Mouse (Mus musculus) C2C12 (cell line): ENCODE measurements around the gene Sp6. TPM values are rescaled to one million over a fixed set of nuclear protein-coding genes. Genes with fewer than 3 reads are reported as not detected.

Experiments used
- H3K27me3 ChIP-seq: one replicate; pipeline ENCODE4 v1.6.1; 2011; ENCODE audit not compliant: control insufficient read depth, insufficient read depth, insufficient read length
- H3K36me3 ChIP-seq: one replicate; pipeline ENCODE4 v1.6.1; 2011; ENCODE audit not compliant: control insufficient read depth, insufficient read depth
- H3K4me3 ChIP-seq: one replicate; pipeline ENCODE4 v1.5.1; 2011; ENCODE audit warnings: mild to moderate bottlenecking, control low read depth; ENCODE audit not compliant: poor library complexity, insufficient read depth, severe bottlenecking
- H3K79me2 ChIP-seq: one replicate; pipeline ENCODE4 v1.6.1; 2011; ENCODE audit not compliant: control insufficient read depth, insufficient read depth
- H3K79me3 ChIP-seq: one replicate; pipeline ENCODE4 v1.6.1; 2011; ENCODE audit warnings: low read depth, control low read depth
- H3ac ChIP-seq: one replicate; pipeline ENCODE3; 2011; ENCODE audit warnings: low read depth; ENCODE audit not compliant: control insufficient read depth, insufficient read length
- CEBPB ChIP-seq: IDR thresholded peaks from one replicate; pipeline ENCODE4 v1.6.1; 2011; ENCODE audit warnings: low read depth, mild to moderate bottlenecking, control low read depth, moderate library complexity
- CTCF ChIP-seq: IDR thresholded peaks from one replicate; pipeline ENCODE4 v1.5.1; 2011; ENCODE audit not compliant: control insufficient read depth, insufficient read depth, insufficient read length
- FOSL1 ChIP-seq: IDR thresholded peaks from one replicate; pipeline ENCODE4 v1.8.0; 2011; ENCODE audit warnings: mild to moderate bottlenecking, low read length; ENCODE audit not compliant: poor library complexity, insufficient read depth, severe bottlenecking
- MAX ChIP-seq: IDR thresholded peaks from one replicate; pipeline ENCODE4 v1.6.1; 2011; ENCODE audit warnings: mild to moderate bottlenecking, control low read depth
- MYOD1 ChIP-seq: IDR thresholded peaks from one replicate; pipeline ENCODE4 v1.6.1; 2011; ENCODE audit warnings: low read depth; ENCODE audit not compliant: control insufficient read depth, insufficient read length
- MYOG ChIP-seq: IDR thresholded peaks from one replicate; pipeline ENCODE4 v1.6.1; 2011; ENCODE audit not compliant: control insufficient read depth, insufficient read length; ENCODE audit errors: extremely low read depth
- USF1 ChIP-seq: IDR thresholded peaks from one replicate; pipeline ENCODE4 v1.6.1; 2011; ENCODE audit warnings: low read depth, mild to moderate bottlenecking, control low read depth, moderate library complexity
- polyA plus RNA-seq: library from polyadenylated mRNA; unstranded; fragments of >200 nt; fragmentation: generic; extraction: Trizol; gene quantifications from one replicate; pipeline ENCODE4 v1.2.1, GENCODE M21; 2012; ENCODE audit warnings: missing spikeins

Sp6 gene
- polyA plus RNA-seq, 1 experiment = 5.5 TPM

DNA sequence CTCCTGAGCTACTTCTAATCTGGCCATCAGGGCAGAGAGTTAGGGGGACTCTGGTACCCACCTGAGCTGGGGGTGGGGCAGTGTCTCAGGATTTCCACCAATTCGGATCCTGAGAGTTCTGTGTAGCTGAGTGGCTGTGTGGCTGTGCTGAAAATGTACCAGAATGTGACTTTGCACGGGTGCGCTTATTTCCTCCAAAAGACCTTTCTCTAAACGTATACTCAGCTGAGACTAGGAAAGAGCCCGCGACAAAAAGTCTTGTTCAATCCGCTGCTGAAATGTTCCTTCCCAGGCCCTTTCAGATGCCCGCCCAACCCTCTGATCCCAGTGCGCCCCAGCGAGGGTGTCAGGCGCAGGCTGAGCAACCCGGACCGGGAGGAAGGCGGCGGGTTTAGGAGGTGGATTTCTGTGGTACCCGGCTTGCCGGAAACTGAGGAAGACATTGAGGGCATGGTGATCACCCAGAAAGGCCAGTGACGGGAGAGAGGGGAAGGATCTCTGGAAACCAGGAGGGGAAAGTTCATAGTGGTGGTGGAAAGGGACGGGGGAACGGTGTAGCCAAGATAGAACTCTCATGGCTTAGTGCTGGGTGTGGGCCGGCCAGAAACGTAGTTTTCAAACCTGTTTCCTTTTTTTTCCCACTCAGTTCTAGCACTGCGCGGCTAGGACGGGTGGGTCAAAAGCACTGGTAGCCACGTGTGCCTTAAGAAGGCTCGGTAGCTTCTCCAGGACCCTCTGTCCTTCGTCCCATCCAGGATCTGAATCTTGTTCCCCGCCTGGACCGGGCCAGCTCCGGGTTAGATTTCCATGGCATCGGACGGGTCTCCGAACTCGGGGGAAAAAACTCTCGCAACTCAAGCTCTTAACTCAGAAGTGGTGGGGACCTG is 4.7 kb downstream of the Sp6 start:
- H3K27me3 ChIP-seq = peaks cover 8% of the 10 kb centered on the region
- no peak for TF ChIP-seq MYOD1
- TF ChIP-seq FOSL1 = no peak
- no peak for TF ChIP-seq CTCF
- no peak for TF ChIP-seq CEBPB
- TF ChIP-seq MYOG = no peak
- no peak for TF ChIP-seq USF1
- no peak for TF ChIP-seq MAX
- peaks cover 7% of the 10 kb centered on the region for H3K36me3 ChIP-seq
- no peak overlapping the region for H3ac ChIP-seq
- H3K79me3 ChIP-seq = peaks cover 9% of the 10 kb centered on the region
- H3K79me2 ChIP-seq = peaks cover 41% of the 10 kb centered on the region
- peak overlapping the region; percentile 55 for H3K4me3 ChIP-seq

DNA sequence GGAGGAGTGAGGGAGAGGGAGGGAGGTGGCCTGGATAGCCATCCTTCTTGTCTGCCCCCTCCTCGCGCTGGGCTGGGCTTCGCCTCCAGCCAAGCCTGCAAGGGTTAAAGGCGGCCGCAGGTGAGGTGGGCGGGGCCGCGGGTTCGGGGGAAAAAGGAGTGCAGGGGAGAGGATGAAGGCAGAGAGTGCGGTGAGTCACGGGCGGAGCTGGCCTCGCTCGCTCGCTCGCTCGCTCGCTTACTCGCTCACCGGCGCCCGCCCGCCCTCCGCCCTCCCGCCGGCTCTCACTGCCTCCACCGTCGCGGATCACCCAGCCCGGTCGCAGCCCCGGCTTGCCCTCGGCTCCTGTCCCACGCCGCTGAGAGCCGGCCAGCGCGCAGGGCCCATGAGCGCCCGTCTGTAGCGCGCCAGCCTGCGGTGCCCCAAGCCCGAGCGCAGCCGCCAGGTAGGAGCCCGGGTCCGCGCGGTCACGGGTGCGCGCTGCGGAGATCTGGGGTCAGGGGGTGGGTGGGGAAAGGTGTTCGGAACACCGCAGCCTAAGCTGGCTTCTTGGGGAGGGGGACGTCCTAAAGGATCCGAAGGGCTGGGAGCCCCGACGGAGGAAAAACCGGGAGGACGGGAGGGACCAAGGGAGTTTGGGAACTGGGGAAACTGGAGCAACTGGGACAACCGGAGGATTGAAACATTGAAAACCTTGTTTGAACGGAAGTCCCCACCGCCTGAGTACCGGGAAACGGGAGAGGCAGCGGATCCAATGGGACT is 5.6 kb downstream of the Sp6 start:
- H3K4me3 ChIP-seq = peak overlapping the region; percentile 55
- H3K79me3 ChIP-seq = peaks cover 15% of the 10 kb centered on the region
- H3K27me3 ChIP-seq = peaks cover 8% of the 10 kb centered on the region
- H3K79me2 ChIP-seq = peaks cover 49% of the 10 kb centered on the region
- H3ac ChIP-seq = peak overlapping the region; percentile 92
- peaks cover 9% of the 10 kb centered on the region for H3K36me3 ChIP-seq
- TF ChIP-seq MYOD1 = no peak
- TF ChIP-seq USF1 = no peak
- no peak for TF ChIP-seq MYOG
- TF ChIP-seq MAX = no peak
- TF ChIP-seq FOSL1 = no peak
- TF ChIP-seq CTCF = no peak
- TF ChIP-seq CEBPB = no peak

DNA sequence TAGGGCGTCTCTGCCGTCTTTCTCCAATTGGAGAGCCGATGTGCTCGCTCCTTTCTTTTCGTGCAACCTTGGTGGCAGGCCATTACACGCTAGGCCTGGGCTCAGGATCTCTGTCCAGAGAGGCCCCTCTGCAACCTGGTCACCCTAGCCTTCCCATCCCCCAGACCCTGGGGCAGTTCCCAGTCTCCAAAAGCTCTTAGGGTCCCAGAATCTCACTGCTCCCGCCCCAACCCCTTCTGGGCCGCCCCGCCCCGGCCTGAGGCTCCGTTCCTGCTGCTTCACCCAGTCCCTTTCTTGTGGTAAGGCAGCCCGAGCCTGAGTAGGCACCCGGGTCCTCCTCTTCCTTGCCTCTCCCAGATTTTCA is 6.1 kb downstream of the Sp6 start:
- Histone ChIP-seq H3K79me3 (peaks cover 17% of the 10 kb centered on the region), H3K36me3 (peaks cover 14% of the 10 kb centered on the region), H3K79me2 (peaks cover 51% of the 10 kb centered on the region), H3K27me3 (peaks cover 8% of the 10 kb centered on the region), H3ac (peak overlapping the region; percentile 92), H3K4me3 (peak overlapping the region; percentile 55)
- TF ChIP-seq CTCF = no peak
- TF ChIP-seq CEBPB = no peak

DNA sequence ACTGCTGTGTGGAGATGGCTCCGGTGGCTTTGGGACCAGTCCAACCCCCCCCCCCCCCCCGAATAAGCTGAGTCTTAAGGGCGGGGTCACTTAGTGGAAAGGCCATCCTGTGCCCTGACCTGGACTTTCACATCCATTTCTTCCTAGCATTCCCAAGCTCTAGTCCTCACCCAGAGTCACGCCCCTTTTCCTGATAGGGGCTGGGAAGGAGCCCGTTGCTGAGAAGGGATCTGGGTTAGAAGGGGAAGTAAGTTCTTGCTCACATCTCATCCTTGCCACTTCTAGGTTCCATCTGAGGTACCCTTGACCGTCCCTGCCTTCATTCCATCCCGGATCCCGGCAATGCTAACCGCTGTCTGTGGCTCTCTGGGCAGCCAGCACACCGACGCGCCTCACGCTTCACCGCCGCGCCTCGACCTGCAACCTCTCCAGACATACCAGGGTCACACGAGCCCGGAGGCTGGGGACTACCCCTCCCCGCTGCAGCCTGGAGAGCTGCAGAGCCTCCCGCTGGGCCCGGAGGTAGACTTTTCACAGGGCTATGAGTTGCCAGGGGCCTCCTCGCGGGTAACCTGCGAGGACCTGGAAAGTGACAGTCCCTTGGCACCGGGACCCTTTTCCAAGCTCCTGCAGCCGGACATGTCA is 8.0 kb downstream of the Sp6 start:
- TF ChIP-seq MAX = no peak
- no peak for TF ChIP-seq MYOG
- TF ChIP-seq CEBPB = no peak
- TF ChIP-seq USF1 = no peak
- TF ChIP-seq MYOD1 = no peak
- TF ChIP-seq FOSL1 = no peak
- TF ChIP-seq CTCF = no peak
- Histone ChIP-seq H3K79me2 (peaks cover 51% of the 10 kb centered on the region), H3K36me3 (peaks cover 14% of the 10 kb centered on the region), H3K79me3 (peaks cover 17% of the 10 kb centered on the region), H3ac (peak overlapping the region; percentile 32), H3K27me3 (peaks cover 8% of the 10 kb centered on the region), H3K4me3 (no peak overlapping the region)

GRCm38 (mm10) chr11:97021873-97022484 is 8.8 kb downstream of the Sp6 start:
- Histone ChIP-seq H3K4me3 (no peak overlapping the region), H3K36me3 (peaks cover 14% of the 10 kb centered on the region), H3K79me3 (peaks cover 17% of the 10 kb centered on the region), H3K27me3 (peaks cover 8% of the 10 kb centered on the region), H3ac (peak overlapping the region; percentile 32), H3K79me2 (peaks cover 51% of the 10 kb centered on the region)
- TF ChIP-seq CTCF (peak; percentile 90), MAX (no peak)
